Mouse (Mus musculus) intestine, postnatal 0 days (tissue): ENCODE measurements around the gene Pnpla1. TPM values are rescaled to one million over a fixed set of nuclear protein-coding genes. Genes with fewer than 3 reads are reported as not detected.

Experiments used
- ATAC-seq: fragments of 200-750 bp; cut with Nextera tagmentation; 2 replicates; pipeline ENCODE4 v1.8.0; 2017; ENCODE audit warnings: mild to moderate bottlenecking, moderate TSS enrichment, moderate library complexity
- H3K27ac ChIP-seq: fragments of 300-500 bp; sonication (generic); 2 replicates; pipeline ENCODE4 v1.5.1; 2014; ENCODE audit warnings: mild to moderate bottlenecking, low read depth, low read length, moderate library complexity
- H3K27me3 ChIP-seq: fragments of 300-500 bp; sonication (generic); replicated peaks from 2 replicates; pipeline ENCODE4 v1.6.1; 2014; ENCODE audit warnings: low read length, mixed read lengths; ENCODE audit not compliant: control insufficient read depth, insufficient read depth
- H3K36me3 ChIP-seq: fragments of 300-500 bp; sonication (generic); 2 replicates; pipeline ENCODE4 v1.6.1; 2014; ENCODE audit warnings: mild to moderate bottlenecking, moderate library complexity; ENCODE audit not compliant: control insufficient read depth, insufficient read depth
- H3K4me1 ChIP-seq: fragments of 300-500 bp; sonication (generic); replicated peaks from 2 replicates; pipeline ENCODE4 v1.6.1; 2014; ENCODE audit warnings: antibody characterized with exemption, low read length, mixed read lengths; ENCODE audit not compliant: control insufficient read depth, insufficient read depth
- H3K4me2 ChIP-seq: fragments of 300-500 bp; sonication (generic); replicated peaks from 2 replicates; pipeline ENCODE4 v1.6.1; 2014; ENCODE audit warnings: low read depth, mild to moderate bottlenecking, moderate library complexity
- H3K4me3 ChIP-seq: fragments of 300-500 bp; sonication (generic); 2 replicates; pipeline ENCODE4 v1.5.1; 2014; ENCODE audit warnings: low read depth, low read length
- H3K9ac ChIP-seq: fragments of 300-500 bp; sonication (generic); 2 replicates; pipeline ENCODE4 v1.6.1; 2014; ENCODE audit warnings: mild to moderate bottlenecking, low read depth, low read length
- H3K9me3 ChIP-seq: fragments of 300-500 bp; sonication (generic); 2 replicates; pipeline ENCODE4 v1.6.1; 2016; ENCODE audit warnings: mixed run types; ENCODE audit not compliant: control insufficient read depth
- CTCF ChIP-seq: sonication (generic); IDR thresholded peaks from 2 replicates; pipeline ENCODE4 v1.5.1; 2016; ENCODE audit warnings: low read depth, mild to moderate bottlenecking, control low read depth, antibody characterized with exemption, moderate library complexity
- WGBS: fragments of 180-500 bp; shearing (Covaris S2); extraction: QIAGEN DNeasy Blood & Tissue Kit; methylation state at CpG from one replicate; pipeline ENCODE4 v1.1.7; 2014; 5-methylcytosine and 5-hydroxymethylcytosine counted together
- polyA plus RNA-seq: library from polyadenylated mRNA; unstranded; fragments of >200 nt; fragmentation: Nextera tagmentation; extraction: Ambion mirVana; gene quantifications from 2 replicates; pipeline ENCODE4 v1.2.1, GENCODE M21; 2015

Gene Pnpla1
- polyA plus RNA-seq, 1 experiment from 2014 or later: 0.12 TPM

- no peak for TF ChIP-seq CTCF
- peak; percentile 76 for ATAC-seq
- Histone ChIP-seq H3K27ac (peak overlapping the region; percentile 60), H3K9me3 (no peaks in the 10 kb centered on the region), H3K27me3 (no peaks in the 10 kb centered on the region), H3K4me2 (no peak overlapping the region), H3K4me3 (no peak overlapping the region), H3K36me3 (peaks cover 95% of the 10 kb centered on the region), H3K4me1 (peaks cover 11% of the 10 kb centered on the region; the same call in 1 of the 2 replicates), H3K9ac (no peak overlapping the region)
- WGBS: 43% methylated on average over 6 of the region's 6 CpGs
Measured at GRCm38 (mm10) chr17:28825359-28826041, 32.7 kb upstream of the Pnpla1 start.

GRCm38 (mm10) chr17:28827665-28828231, 30.5 kb upstream of the Pnpla1 start:
- no peaks in the 10 kb centered on the region for H3K27me3 ChIP-seq
- peaks cover 93% of the 10 kb centered on the region for H3K36me3 ChIP-seq
- H3K27ac ChIP-seq: no peak overlapping the region
- WGBS: 78% methylated on average over 8 of the region's 8 CpGs
- ATAC-seq: no peak
- H3K4me1 ChIP-seq: peaks cover 11% of the 10 kb centered on the region; the same call in 1 of the 2 replicates
- no peak overlapping the region for H3K4me3 ChIP-seq
- no peaks in the 10 kb centered on the region for H3K9me3 ChIP-seq
- H3K4me2 ChIP-seq: no peak overlapping the region
- TF ChIP-seq CTCF: peak; percentile 34; the same call in 1 of the 2 replicates
- no peak overlapping the region for H3K9ac ChIP-seq

DNA sequence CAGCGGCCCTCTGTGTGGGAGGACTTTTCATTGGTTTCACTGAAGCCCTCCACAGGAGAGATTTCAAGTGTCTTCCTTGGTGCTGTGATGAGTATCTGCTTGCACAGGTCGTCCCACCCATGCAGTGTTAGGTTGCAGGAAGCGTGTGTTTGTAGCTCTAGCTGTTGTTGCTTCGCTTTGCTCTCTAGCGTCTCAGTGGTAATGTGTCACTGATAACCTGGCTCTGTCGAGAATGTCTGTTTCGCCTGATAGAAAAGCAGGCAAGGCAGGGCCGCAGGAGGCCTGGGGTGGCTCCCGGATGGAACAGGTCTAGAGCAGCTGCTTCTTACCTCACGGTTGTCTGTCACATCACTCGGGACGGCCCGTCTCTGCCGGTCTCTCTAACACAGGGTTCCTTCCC, 29.1 kb upstream of the Pnpla1 start:
- WGBS: 87% methylated on average over 14 of the region's 14 CpGs
- Histone ChIP-seq H3K9me3 (no peaks in the 10 kb centered on the region), H3K9ac (no peak overlapping the region), H3K36me3 (peaks cover 89% of the 10 kb centered on the region), H3K27ac (no peak overlapping the region), H3K4me1 (peaks cover 11% of the 10 kb centered on the region; the same call in 1 of the 2 replicates), H3K4me3 (no peak overlapping the region), H3K4me2 (no peak overlapping the region), H3K27me3 (no peaks in the 10 kb centered on the region)
- TF ChIP-seq CTCF: no peak
- ATAC-seq: no peak

DNA sequence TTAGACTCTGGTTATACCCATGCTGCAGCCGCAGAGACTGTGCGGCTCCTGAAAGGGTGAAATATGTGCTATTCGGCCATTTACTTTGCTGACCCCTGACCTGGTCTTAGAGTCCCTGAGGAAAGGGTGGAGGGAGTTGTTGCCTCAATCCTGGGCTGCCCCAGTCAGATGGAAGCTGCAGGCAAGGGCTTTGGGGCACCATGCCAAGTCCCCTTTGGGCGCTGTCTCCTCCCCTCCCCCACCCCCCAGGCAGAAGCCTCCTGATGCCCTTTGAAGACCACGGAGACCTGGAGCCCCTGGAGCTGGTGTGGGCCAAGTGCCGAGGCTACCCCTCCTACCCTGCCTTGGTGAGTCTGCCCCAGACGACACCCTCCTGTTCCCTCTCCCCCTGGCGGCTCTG, 27.1 kb upstream of the Pnpla1 start:
- H3K4me3 ChIP-seq: no peak overlapping the region
- peaks cover 9% of the 10 kb centered on the region; the same call in 1 of the 2 replicates for H3K4me1 ChIP-seq
- H3K27me3 ChIP-seq: no peaks in the 10 kb centered on the region
- H3K27ac ChIP-seq: no peak overlapping the region
- no peaks in the 10 kb centered on the region for H3K9me3 ChIP-seq
- ATAC-seq: no peak
- no peak overlapping the region for H3K4me2 ChIP-seq
- H3K9ac ChIP-seq: no peak overlapping the region
- H3K36me3 ChIP-seq: peaks cover 85% of the 10 kb centered on the region
- no peak for TF ChIP-seq CTCF
- 80% methylated on average over 8 of the region's 8 CpGs for WGBS

DNA sequence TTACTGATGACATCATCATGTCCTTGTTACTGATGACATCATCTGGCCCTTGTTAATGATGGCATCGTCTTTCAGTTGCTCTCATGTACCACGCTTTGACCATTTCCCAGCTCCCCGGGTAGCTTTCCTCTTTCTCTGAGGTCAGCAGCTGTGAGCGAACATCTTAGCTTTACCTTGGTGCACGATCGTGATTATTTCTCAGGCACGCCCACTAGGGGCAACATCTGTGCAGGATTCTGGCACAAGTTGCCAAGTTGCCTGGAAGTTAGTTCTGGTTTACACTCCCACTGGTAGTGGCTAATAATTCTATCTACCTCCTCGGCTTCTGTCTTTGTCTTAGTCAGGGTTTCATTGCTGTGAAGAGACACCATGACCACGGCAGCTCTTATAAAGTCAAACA, 26.2 kb upstream of the Pnpla1 start:
- H3K9me3 ChIP-seq: no peaks in the 10 kb centered on the region
- peaks cover 85% of the 10 kb centered on the region for H3K36me3 ChIP-seq
- peak; percentile 52 for TF ChIP-seq CTCF
- no peak overlapping the region for H3K27ac ChIP-seq
- H3K4me3 ChIP-seq: no peak overlapping the region
- no peaks in the 10 kb centered on the region for H3K27me3 ChIP-seq
- no peak overlapping the region for H3K9ac ChIP-seq
- WGBS: 77% methylated on average over 9 of the region's 9 CpGs
- peaks cover under 1% of the 10 kb centered on the region; the same call in 1 of the 2 replicates for H3K4me1 ChIP-seq
- ATAC-seq: no peak
- H3K4me2 ChIP-seq: no peak overlapping the region

- Histone ChIP-seq H3K9me3 (no peaks in the 10 kb centered on the region), H3K4me3 (no peak overlapping the region), H3K4me1 (no peaks in the 10 kb centered on the region; the same call in 1 of the 2 replicates), H3K4me2 (no peak overlapping the region), H3K9ac (no peak overlapping the region), H3K36me3 (peaks cover 86% of the 10 kb centered on the region), H3K27ac (no peak overlapping the region), H3K27me3 (no peaks in the 10 kb centered on the region)
- 70% methylated on average over 3 of the region's 3 CpGs for WGBS
- no peak for TF ChIP-seq CTCF
- ATAC-seq: no peak
Measured at GRCm38 (mm10) chr17:28832875-28833274, 25.3 kb upstream of the Pnpla1 start.
